24 mouse cellular contexts compared by ENCODE assay signal in the genomic region with DNA sequence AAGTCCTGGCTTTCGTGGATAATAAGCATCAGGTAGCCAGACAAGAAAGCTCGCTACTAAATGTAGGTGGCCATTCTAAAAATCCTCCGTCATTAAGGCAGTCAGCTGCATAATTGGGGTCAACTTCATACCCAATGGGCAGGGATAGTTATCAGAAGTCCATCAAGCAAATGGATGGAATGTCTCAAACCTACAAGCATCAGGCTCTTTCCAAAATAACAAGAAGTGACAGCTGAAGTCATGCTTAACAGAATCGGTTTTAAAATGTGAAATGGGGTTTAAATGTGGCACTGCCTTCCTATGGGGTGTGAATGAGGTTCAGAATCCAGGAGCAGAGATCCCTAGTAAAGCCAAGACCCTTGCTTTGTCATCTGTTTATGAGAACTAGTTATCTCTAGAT.
DNase-seq lines count a peak whose midpoint lies in the region; ATAC-seq and TF ChIP-seq lines count a peak whose summit lies in the region.
"Had no signal": no experiment of that assay in that cellular context is flagged by ENCODE, and none has a peak within 500 bp of the region (broad histone marks: within the 10 kb centered on the region; RNA-seq: fewer than 3 reads in every experiment).

No protein-coding gene starts in this region.

- no peaks in the 10 kb centered on the region for H3K36me3 ChIP-seq in hindbrain, embryonic 13.5 days
- H3K36me3 ChIP-seq in hindbrain, embryonic 10.5 days, result no peaks in the 10 kb centered on the region
- H3K36me3 ChIP-seq: embryonic facial prominence, embryonic 10.5 days; embryonic facial prominence, embryonic 13.5 days; forebrain, embryonic 12.5 days; forebrain, embryonic 15.5 days; heart, embryonic 12.5 days; heart, embryonic 15.5 days; hindbrain, embryonic 15.5 days had no signal

- WGBS in hindbrain, embryonic 13.5 days, result 79% methylated on average over 4 of the region's 4 CpGs
- 86% methylated on average over 4 of the region's 4 CpGs for WGBS in hindbrain, embryonic 10.5 days

- H3K4me3 ChIP-seq in hindbrain, embryonic 13.5 days, result no peak overlapping the region
- H3K4me3 ChIP-seq in hindbrain, embryonic 10.5 days, result no peak overlapping the region
- no peak overlapping the region for H3K4me3 ChIP-seq in layer of hippocampus, adult 2 months
- H3K4me3 ChIP-seq: embryonic facial prominence, embryonic 10.5 days; embryonic facial prominence, embryonic 13.5 days; erythroblast, embryonic 14.5 days; forebrain, embryonic 12.5 days; forebrain, embryonic 15.5 days; heart, embryonic 12.5 days; heart, embryonic 15.5 days; hindbrain, embryonic 15.5 days had no signal

- peak overlapping the region; percentile 77; the same call in 1 of the 2 replicates for H3K27ac ChIP-seq in hindbrain, embryonic 13.5 days
- no peak overlapping the region for H3K27ac ChIP-seq in hindbrain, embryonic 10.5 days
- H3K27ac ChIP-seq in layer of hippocampus, adult 2 months, result peak overlapping the region; percentile 79
- H3K27ac ChIP-seq: embryonic facial prominence, embryonic 10.5 days; embryonic facial prominence, embryonic 13.5 days; forebrain, embryonic 12.5 days; heart, embryonic 15.5 days had no signal

- H3K9me3 ChIP-seq in hindbrain, embryonic 13.5 days, result no peaks in the 10 kb centered on the region
- H3K9me3 ChIP-seq in hindbrain, embryonic 10.5 days, result no peaks in the 10 kb centered on the region
- H3K9me3 ChIP-seq: embryonic facial prominence, embryonic 10.5 days; embryonic facial prominence, embryonic 13.5 days; forebrain, embryonic 12.5 days; forebrain, embryonic 15.5 days; heart, embryonic 12.5 days; heart, embryonic 15.5 days; hindbrain, embryonic 15.5 days had no signal

- no peaks in the 10 kb centered on the region for H3K27me3 ChIP-seq in hindbrain, embryonic 13.5 days
- no peaks in the 10 kb centered on the region for H3K27me3 ChIP-seq in hindbrain, embryonic 10.5 days (ENCODE audit: insufficient read depth, poor library complexity, severe bottlenecking)
- H3K27me3 ChIP-seq: embryonic facial prominence, embryonic 13.5 days; forebrain, embryonic 12.5 days; forebrain, embryonic 15.5 days; heart, embryonic 12.5 days; heart, embryonic 15.5 days; hindbrain, embryonic 15.5 days had no signal

- no peak overlapping the region for H3K4me2 ChIP-seq in hindbrain, embryonic 13.5 days
- H3K4me2 ChIP-seq: embryonic facial prominence, embryonic 13.5 days; forebrain, embryonic 12.5 days; forebrain, embryonic 15.5 days; heart, embryonic 15.5 days had no signal

- TF ChIP-seq CTCF in layer of hippocampus, adult 2 months (conservative IDR thresholded peaks at IDR 0.05), result no peak

- ATAC-seq in hindbrain, embryonic 13.5 days (ENCODE audit: low FRiP score), result no peak
- ATAC-seq: inflammation-experienced regulatory T-cells, adult 6 months; Patski had no signal

- peaks cover 20% of the 10 kb centered on the region for H3K4me1 ChIP-seq in hindbrain, embryonic 13.5 days (replicated peaks)
- peaks cover 9% of the 10 kb centered on the region for H3K4me1 ChIP-seq in hindbrain, embryonic 10.5 days (replicated peaks)
- H3K4me1 ChIP-seq: embryonic facial prominence, embryonic 10.5 days; embryonic facial prominence, embryonic 13.5 days; forebrain, embryonic 12.5 days had no signal

- H3K9ac ChIP-seq in hindbrain, embryonic 13.5 days, result no peak overlapping the region
- H3K9ac ChIP-seq: embryonic facial prominence, embryonic 13.5 days; forebrain, embryonic 12.5 days; forebrain, embryonic 15.5 days; heart, embryonic 12.5 days; heart, embryonic 15.5 days; hindbrain, embryonic 15.5 days had no signal

- DNase-seq in hindbrain, embryonic 10.5 days (ENCODE audit: low spot score), result no peak
- DNase-seq in layer of hippocampus, adult 2 months (ENCODE audit: low spot score in 2 of 2), result no peak
- DNase-seq in layer of hippocampus, adult 9-11 months, result no peak
- peak; percentile 43 for DNase-seq in Muller cell, postnatal 12 days (ENCODE audit: inconsistent ontology term)
- DNase-seq in retina, postnatal 1 day, result peak; percentile 62
- DNase-seq in c-Kit-positive CD71-positive TER-119-positive erythroid progenitor cells, embryonic 14.5 days (ENCODE audit: low spot score), result no peak
- DNase-seq: adrenal gland, postnatal 14 days; cerebellum, adult 11-12 months; cerebellum, adult 8-10 months; embryo, embryonic 11 days; gastrocnemius, postnatal 25 days; heart, postnatal 10 days; heart, postnatal 36 days had no signal

Comparison
In these comparisons a context has a peak if more than half of its experiments do, and no peak if none do; other contexts are left out.
1. DNase-seq: peak in Muller cell, postnatal 12 days (single experiment) and retina, postnatal 1 day (single experiment); none in hindbrain, embryonic 10.5 days (single experiment), layer of hippocampus, adult 2 months (0 of 2), layer of hippocampus, adult 9-11 months (single experiment) and c-Kit-positive CD71-positive TER-119-positive erythroid progenitor cells, embryonic 14.5 days (single experiment).